Mouse (Mus musculus) thymus, postnatal 0 days (tissue): ENCODE measurements around the gene Snx33. TPM values are rescaled to one million over a fixed set of nuclear protein-coding genes. Genes with fewer than 3 reads are reported as not detected.

Source experiments
- polyA plus RNA-seq: library from polyadenylated mRNA; unstranded; fragments of >200 nt; fragmentation: Nextera tagmentation; extraction: Ambion mirVana; gene quantifications from 2 replicates; pipeline ENCODE4 v1.2.1, GENCODE M21; 2015

The Snx33 gene
- polyA plus RNA-seq, 1 experiment from 2014 or later = 5.1 TPM

Other genes with a start within 250 kb of the Snx33 start
- gene Lingo1, start 131.9 kb downstream of the Snx33 start, polyA plus RNA-seq = 1.1 and 1.3 TPM in 2 replicates
- 0.13 TPM in 1 of 2 replicates, not detected in the other for gene Odf3l1, start 63.7 kb downstream of the Snx33 start, polyA plus RNA-seq
- 0.91 and 1.4 TPM in 2 replicates for gene Cspg4, start 63.3 kb downstream of the Snx33 start, polyA plus RNA-seq
- gene Imp3, start 9.1 kb upstream of the Snx33 start, polyA plus RNA-seq = 154 and 160 TPM in 2 replicates
- 20.9 and 23.6 TPM in 2 replicates for gene Snupn, start 22.5 kb upstream of the Snx33 start, polyA plus RNA-seq
- 9.3 and 10.6 TPM in 2 replicates for gene Ptpn9, start 66.6 kb upstream of the Snx33 start, polyA plus RNA-seq
- 25.3 and 26.6 TPM in 2 replicates for gene Sin3a, start 143.7 kb upstream of the Snx33 start, polyA plus RNA-seq
- gene Man2c1, start 202.3 kb upstream of the Snx33 start, polyA plus RNA-seq = 36.6 and 37.6 TPM in 2 replicates
- gene Neil1, start 219.9 kb upstream of the Snx33 start, polyA plus RNA-seq = 28.6 and 34.7 TPM in 2 replicates
- 181 and 201 TPM in 2 replicates for gene Commd4, start 230.0 kb upstream of the Snx33 start, polyA plus RNA-seq